Mouse (Mus musculus): ENCODE measurements around the gene Prss42.

DNA sequence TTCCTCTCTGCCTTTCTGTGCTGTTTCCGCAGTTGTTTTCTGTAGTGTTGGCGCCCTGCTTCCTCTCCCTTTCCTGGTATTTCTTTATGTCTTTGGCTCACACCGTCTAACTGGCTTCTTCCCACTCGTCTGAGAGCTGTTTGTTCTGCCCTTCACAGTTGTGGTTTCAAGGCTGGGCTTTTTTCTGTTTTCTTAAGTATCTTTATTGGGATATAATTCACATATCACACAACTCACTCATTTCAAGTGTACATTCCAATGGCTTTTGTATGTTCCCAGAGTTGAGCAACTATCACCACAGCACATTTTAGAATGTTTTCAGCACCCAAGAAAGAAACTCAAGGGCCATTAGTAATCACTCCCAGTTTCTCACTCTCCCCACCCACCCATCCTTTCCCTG, 7.5 kb upstream of the Prss42 start:
- TF ChIP-seq POLR2A (IDR thresholded peaks at IDR 0.05; ENCODE audit: insufficient read length, low read depth) (no peak), POLR2AphosphoS2 (IDR thresholded peaks at IDR 0.05; ENCODE audit: insufficient read length, low read depth) (no peak), MYOD1 (IDR thresholded peaks at IDR 0.05; ENCODE audit: control insufficient read depth in 1 of 3, insufficient read length in 2 of 3, low read depth in 2 of 3) (no peak), TCF12 (IDR thresholded peaks at IDR 0.05; ENCODE audit: insufficient read depth, poor library complexity, severe bottlenecking) (no peak), SRF (IDR thresholded peaks at IDR 0.05; ENCODE audit: control insufficient read depth, insufficient read length, low read depth) (no peak), USF1 (IDR thresholded peaks at IDR 0.05; ENCODE audit: low read depth) (no peak), MAX (IDR thresholded peaks at IDR 0.05; ENCODE audit: low read depth) (no peak)

Data from myocyte (in vitro differentiated cells).